Mouse (Mus musculus): ENCODE results near the gene Cybc1. TPM values are rescaled to one million over a fixed set of nuclear protein-coding genes. Genes with fewer than 3 reads are reported as not detected.

Gene Cybc1
- polyA plus RNA-seq, 1 experiment from 2014 or later, result 44.3 TPM

Other genes with a start within 250 kb of the Cybc1 start
- gene Csnk1d, start 238.0 kb downstream of the Cybc1 start, polyA plus RNA-seq (2015; fragmentation: Nextera tagmentation; extraction: Ambion mirVana), result 145 and 157 TPM in 2 replicates
- gene Cd7, start 189.9 kb downstream of the Cybc1 start, polyA plus RNA-seq (2015; fragmentation: Nextera tagmentation; extraction: Ambion mirVana), result not detected in 2 replicates
- gene Sectm1b, start 165.8 kb downstream of the Cybc1 start, polyA plus RNA-seq (2015; fragmentation: Nextera tagmentation; extraction: Ambion mirVana), result not detected in 2 replicates
- not detected in 2 replicates for gene Sectm1a, start 148.1 kb downstream of the Cybc1 start, polyA plus RNA-seq (2015; fragmentation: Nextera tagmentation; extraction: Ambion mirVana)
- not detected in 2 replicates for gene Tex19.2, start 110.6 kb downstream of the Cybc1 start, polyA plus RNA-seq (2015; fragmentation: Nextera tagmentation; extraction: Ambion mirVana)
- not detected in 2 replicates for gene Tex19.1, start 83.2 kb downstream of the Cybc1 start, polyA plus RNA-seq (2015; fragmentation: Nextera tagmentation; extraction: Ambion mirVana)
- gene Uts2r, start 69.1 kb downstream of the Cybc1 start, polyA plus RNA-seq (2015; fragmentation: Nextera tagmentation; extraction: Ambion mirVana), result 0.18 TPM in 1 of 2 replicates, not detected in the other
- 14.3 and 17.1 TPM in 2 replicates for gene Hexdc, start 24.9 kb downstream of the Cybc1 start, polyA plus RNA-seq (2015; fragmentation: Nextera tagmentation; extraction: Ambion mirVana)
- gene Ogfod3, start 24.6 kb downstream of the Cybc1 start, polyA plus RNA-seq (2015; fragmentation: Nextera tagmentation; extraction: Ambion mirVana), result 14.4 and 16.7 TPM in 2 replicates
- gene Narf, start 7.9 kb upstream of the Cybc1 start, polyA plus RNA-seq (2015; fragmentation: Nextera tagmentation; extraction: Ambion mirVana), result 86.4 and 106 TPM in 2 replicates
- gene Foxk2, start 30.7 kb upstream of the Cybc1 start, polyA plus RNA-seq (2015; fragmentation: Nextera tagmentation; extraction: Ambion mirVana), result 14.2 and 14.6 TPM in 2 replicates
- gene Wdr45b, start 125.1 kb upstream of the Cybc1 start, polyA plus RNA-seq (2015; fragmentation: Nextera tagmentation; extraction: Ambion mirVana), result 86.2 and 87.0 TPM in 2 replicates
- 6.7 and 7.8 TPM in 2 replicates for gene Rab40b, start 158.9 kb upstream of the Cybc1 start, polyA plus RNA-seq (2015; fragmentation: Nextera tagmentation; extraction: Ambion mirVana)
- gene Fn3krp, start 192.1 kb upstream of the Cybc1 start, polyA plus RNA-seq (2015; fragmentation: Nextera tagmentation; extraction: Ambion mirVana), result 9.0 and 11.1 TPM in 2 replicates
- 3.0 and 4.1 TPM in 2 replicates for gene Fn3k, start 205.6 kb upstream of the Cybc1 start, polyA plus RNA-seq (2015; fragmentation: Nextera tagmentation; extraction: Ambion mirVana)
- gene Tbcd, start 222.6 kb upstream of the Cybc1 start, polyA plus RNA-seq (2015; fragmentation: Nextera tagmentation; extraction: Ambion mirVana), result 54.1 and 55.2 TPM in 2 replicates